Mouse (Mus musculus): ENCODE results near the gene Tmem39a. TPM values are rescaled to one million over a fixed set of nuclear protein-coding genes. Genes with fewer than 3 reads are reported as not detected.

Tmem39a gene
- total RNA-seq, 2 experiments from 2014 or later: 26.2 to 27.2 TPM

GRCm38 (mm10) chr16:38625811-38626369 lies 67.4 kb downstream of the Tmem39a start:
- DNase-seq: no peak
- intact Hi-C loops (cut with DNase I): no loop called here

GRCm38 (mm10) chr16:38632147-38632546 lies 73.6 kb downstream of the Tmem39a start:
- DNase-seq: peak; percentile 67
- intact Hi-C loops (cut with DNase I): no loop called here

GRCm38 (mm10) chr16:38635833-38636390 lies 77.4 kb downstream of the Tmem39a start:
- no peak for DNase-seq
- intact Hi-C loops (cut with DNase I): no loop called here

GRCm38 (mm10) chr16:38636682-38637081 lies 78.2 kb downstream of the Tmem39a start:
- DNase-seq: no peak
- intact Hi-C loops (cut with DNase I): no loop called here

DNA sequence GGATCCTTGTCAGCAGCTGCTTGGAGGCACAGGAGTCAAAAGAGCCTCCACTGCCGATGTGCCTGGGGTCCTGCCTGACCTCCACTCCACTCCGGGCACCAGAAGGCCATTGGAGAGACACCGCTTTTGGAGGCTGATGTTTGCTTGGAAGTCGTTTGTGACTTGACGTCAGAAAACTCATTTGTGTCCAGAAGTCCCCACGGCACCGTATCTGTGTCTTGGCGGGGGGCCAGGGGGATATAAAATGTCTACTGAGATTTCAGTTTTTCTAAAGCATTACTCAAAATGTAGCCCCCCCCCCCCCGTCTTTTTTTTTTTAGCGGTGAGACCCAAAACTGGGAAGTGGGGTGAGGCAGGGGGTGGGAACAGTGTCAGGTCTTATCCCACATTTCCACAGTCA lies 78.6 kb downstream of the Tmem39a start:
- intact Hi-C loops (cut with DNase I): no loop called here
- peak; percentile 19 for DNase-seq

Other genes with a start within 250 kb of the Tmem39a start
- 1 to 10 TPM in 1 of 2 experiments, under 1 TPM in 1; 0.89 to 1.0 TPM for gene Maats1, start 216.6 kb upstream of the Tmem39a start, total RNA-seq (2021)
- 10 to 100 TPM; 35.0 to 42.2 TPM for gene Cox17, start 211.7 kb upstream of the Tmem39a start, total RNA-seq (2021)
- gene Gm21987, start 211.7 kb upstream of the Tmem39a start, total RNA-seq (2021): not detected
- gene Popdc2, start 196.5 kb upstream of the Tmem39a start, total RNA-seq (2021): under 1 TPM; 0.34 to 0.50 TPM
- gene Pla1a, start 125.6 kb upstream of the Tmem39a start, total RNA-seq (2021): under 1 TPM; 0.36 to 0.38 TPM
- gene Adprh, start 106.0 kb upstream of the Tmem39a start, total RNA-seq (2021): 10 to 100 TPM; 61.2 to 62.2 TPM
- under 1 TPM; 0.36 to 0.50 TPM for gene Cd80, start 103.1 kb upstream of the Tmem39a start, total RNA-seq (2021)
- gene Timmdc1, start 36.0 kb upstream of the Tmem39a start, total RNA-seq (2021): 10 to 100 TPM; 28.8 to 29.5 TPM
- 10 to 100 TPM; 33.3 to 35.5 TPM for gene Poglut1, start 8.4 kb upstream of the Tmem39a start, total RNA-seq (2021)
- 10 to 100 TPM; 18.0 to 18.7 TPM for gene Arhgap31, start 154.6 kb downstream of the Tmem39a start, total RNA-seq (2021)
- gene B4galt4, start 183.6 kb downstream of the Tmem39a start, total RNA-seq (2021): 10 to 100 TPM; 23.6 to 25.7 TPM
- gene Upk1b, start 241.6 kb downstream of the Tmem39a start, total RNA-seq (2021): under 1 TPM; 0.52 to 0.66 TPM